Mouse (Mus musculus): ENCODE results near the gene Ticrr. TPM values are rescaled to one million over a fixed set of nuclear protein-coding genes. Genes with fewer than 3 reads are reported as not detected.

The Ticrr gene
- total RNA-seq, 4 experiments from 2014 or later, result not detected

- DNase-seq (ENCODE audit: low spot score in 2 of 2), result no peak
Measured at GRCm38 (mm10) chr7:79680231-79680630, 20.2 kb downstream of the Ticrr start.

- DNase-seq (ENCODE audit: low spot score in 2 of 2), result no peak
Measured at GRCm38 (mm10) chr7:79696495-79696894, 36.5 kb downstream of the Ticrr start.

GRCm38 (mm10) chr7:79702755-79703154 is 42.8 kb downstream of the Ticrr start:
- DNase-seq (ENCODE audit: low spot score in 2 of 2), result no peak

- DNase-seq (ENCODE audit: low spot score in 2 of 2), result no peak
Measured at GRCm38 (mm10) chr7:79705210-79705609, 45.2 kb downstream of the Ticrr start.

GRCm38 (mm10) chr7:79710130-79710607 is 50.2 kb downstream of the Ticrr start:
- no peak for DNase-seq (ENCODE audit: low spot score in 2 of 2)

- DNase-seq (ENCODE audit: low spot score in 2 of 2), result no peak
Measured at GRCm38 (mm10) chr7:79710831-79711230, 50.8 kb downstream of the Ticrr start.

GRCm38 (mm10) chr7:79715187-79715981 is 55.4 kb downstream of the Ticrr start, which contains the start of gene Kif7:
Gene Kif7, minus strand, starts transcription at chr7:79715720.
- peak; percentile 64 to 68 for DNase-seq (ENCODE audit: low spot score in 2 of 2)

DNA sequence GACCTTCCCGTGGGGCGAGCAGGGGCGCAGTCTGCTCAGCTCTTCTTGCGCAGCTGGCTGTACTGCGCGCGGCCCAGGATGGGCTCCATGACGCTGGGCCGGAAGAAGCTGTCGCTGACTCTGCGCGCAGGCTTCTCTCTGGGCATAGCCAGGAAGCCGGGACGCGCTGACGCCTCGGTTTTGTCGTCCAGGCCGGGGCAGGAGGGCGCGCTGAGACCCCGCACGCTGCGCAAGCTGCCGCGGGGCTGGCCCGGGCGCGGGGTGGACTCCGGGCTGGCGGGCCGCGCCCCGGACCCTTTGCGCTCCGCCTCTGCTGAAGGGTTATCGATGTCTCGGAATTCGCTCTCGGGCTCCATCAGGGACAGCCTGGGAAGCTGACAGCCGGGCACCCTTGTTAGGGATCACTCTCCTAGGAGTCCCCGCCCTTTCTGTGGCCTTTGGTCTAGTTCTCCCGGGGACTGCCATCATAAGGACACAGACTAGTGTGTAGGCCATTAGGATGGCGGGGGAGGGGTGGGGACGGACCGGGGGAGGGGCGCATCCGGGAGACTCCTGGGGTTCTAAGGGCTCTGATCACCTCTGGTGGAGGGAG is 61.5 kb downstream of the Ticrr start:
- DNase-seq (ENCODE audit: low spot score in 2 of 2), result no peak

DNA sequence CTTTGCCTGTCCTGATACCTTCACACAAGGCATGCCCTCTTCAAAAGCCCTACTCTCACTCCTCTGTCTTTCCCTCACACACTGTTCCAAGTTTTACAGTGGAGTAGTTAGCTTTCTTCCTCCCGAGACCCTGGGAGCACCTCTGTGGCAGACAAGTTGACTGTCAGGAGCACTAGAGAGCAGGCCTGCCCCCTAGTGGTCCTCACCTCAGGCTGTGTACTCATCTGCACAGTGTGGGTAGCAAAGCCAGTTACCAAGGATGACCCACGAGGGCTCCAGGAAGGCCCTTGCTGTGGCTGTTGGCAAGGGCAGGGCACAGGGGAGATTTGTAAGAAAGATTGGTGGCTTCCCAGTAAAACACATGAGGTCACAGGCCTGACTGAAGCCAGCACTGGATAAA is 67.1 kb downstream of the Ticrr start:
- DNase-seq (ENCODE audit: low spot score in 2 of 2), result no peak

DNA sequence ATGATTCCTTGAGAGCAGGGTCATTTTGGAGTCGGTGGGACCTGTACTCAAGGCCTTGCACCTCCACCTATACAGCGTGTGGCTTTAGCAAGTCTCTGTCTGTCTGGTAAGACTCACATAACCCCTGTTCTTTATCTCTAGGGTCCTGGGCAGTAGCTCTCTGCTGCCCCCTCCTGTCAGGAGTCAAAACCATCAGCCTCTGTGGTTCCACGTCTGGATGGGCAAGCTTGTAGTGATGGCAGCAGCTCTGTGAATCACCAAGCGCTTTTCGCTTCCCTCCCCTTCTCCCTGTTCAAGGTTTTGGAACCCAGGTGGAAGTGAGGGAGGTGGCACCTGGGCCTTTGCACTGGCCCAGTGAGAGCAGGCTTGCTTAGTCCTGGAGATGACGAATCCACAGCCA is 68.2 kb downstream of the Ticrr start:
- no peak for DNase-seq (ENCODE audit: low spot score in 2 of 2)

- no peak for DNase-seq (ENCODE audit: low spot score in 2 of 2)
Measured at GRCm38 (mm10) chr7:79729169-79729568, 69.2 kb downstream of the Ticrr start.

DNA sequence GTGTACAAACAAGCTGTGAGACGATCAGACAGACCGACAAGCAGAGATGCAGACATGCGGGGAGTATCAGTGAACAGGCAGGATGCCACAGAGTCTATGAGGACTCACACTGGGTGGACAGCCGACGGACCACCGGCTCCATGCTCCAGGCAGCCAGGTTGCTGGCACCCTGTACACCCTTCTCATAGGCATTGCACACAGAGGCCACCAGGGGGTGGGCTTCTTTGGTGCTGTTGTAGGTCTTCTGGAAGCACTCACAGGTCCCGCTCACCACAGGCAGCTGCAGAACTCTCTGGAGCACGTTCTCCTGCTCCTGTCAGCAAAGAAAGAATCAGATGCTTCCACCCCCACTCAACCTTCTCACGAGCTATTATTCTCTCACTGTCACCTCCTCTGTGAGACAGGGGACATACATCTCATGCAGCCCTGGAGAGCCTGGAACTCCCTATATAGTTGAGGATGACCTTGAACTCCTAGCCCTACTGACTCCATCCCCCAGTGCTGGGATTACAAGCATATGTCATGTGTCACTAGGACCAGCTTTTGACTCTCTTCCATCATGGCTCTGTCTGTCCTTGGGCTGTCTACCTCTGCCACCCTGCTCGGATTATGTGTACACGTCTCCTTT is 69.9 kb downstream of the Ticrr start:
- no peak for DNase-seq (ENCODE audit: low spot score in 2 of 2)

DNA sequence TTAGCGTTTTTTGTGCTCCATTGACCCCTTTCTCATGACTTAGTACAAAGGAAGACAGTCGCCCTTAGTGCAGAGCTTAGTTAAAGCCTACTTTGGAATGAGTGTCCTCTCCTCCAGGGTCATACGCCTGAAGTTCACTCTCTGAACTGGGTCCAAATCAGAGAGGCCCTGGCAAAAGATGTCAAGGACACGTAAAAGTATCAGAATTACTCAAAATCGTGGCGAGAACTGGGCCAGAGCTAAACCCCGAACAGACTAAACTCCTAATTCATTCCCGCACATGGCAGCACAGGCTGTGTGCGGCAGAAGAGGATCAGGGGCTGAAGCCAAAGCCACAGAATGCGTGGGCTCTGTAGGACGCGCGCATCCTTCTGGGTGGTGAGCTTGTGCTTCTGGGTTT is 71.4 kb downstream of the Ticrr start:
- no peak for DNase-seq (ENCODE audit: low spot score in 2 of 2)

- no peak for DNase-seq (ENCODE audit: low spot score in 2 of 2)
Measured at GRCm38 (mm10) chr7:79732622-79733021, 72.6 kb downstream of the Ticrr start, which contains the start of gene Plin1. Gene Plin1, minus strand, starts transcription at chr7:79732903.

GRCm38 (mm10) chr7:79734563-79734962 is 74.6 kb downstream of the Ticrr start:
- peak in 1 of 2 experiments; percentile 61 for DNase-seq (ENCODE audit: low spot score in 2 of 2)

DNA sequence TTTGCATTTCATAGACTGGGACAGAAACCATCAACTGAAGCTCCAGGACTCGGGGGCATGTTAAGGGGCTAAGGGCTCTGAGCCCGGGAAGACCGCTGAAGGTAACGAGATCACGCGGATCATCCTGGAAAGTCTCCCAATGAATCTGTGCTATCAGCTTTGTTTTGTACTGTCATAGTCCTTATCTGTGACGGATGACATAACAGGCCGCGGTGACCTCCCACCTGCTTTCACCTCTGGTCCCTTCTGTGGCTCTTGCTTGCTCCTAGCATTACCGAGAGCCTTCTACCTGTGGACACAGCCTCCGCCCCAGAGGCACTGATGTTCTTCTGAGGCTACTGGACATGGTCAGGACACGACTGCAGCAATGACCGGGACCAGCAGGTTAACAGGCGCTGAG is 76.5 kb downstream of the Ticrr start:
- DNase-seq (ENCODE audit: low spot score in 2 of 2), result no peak

DNA sequence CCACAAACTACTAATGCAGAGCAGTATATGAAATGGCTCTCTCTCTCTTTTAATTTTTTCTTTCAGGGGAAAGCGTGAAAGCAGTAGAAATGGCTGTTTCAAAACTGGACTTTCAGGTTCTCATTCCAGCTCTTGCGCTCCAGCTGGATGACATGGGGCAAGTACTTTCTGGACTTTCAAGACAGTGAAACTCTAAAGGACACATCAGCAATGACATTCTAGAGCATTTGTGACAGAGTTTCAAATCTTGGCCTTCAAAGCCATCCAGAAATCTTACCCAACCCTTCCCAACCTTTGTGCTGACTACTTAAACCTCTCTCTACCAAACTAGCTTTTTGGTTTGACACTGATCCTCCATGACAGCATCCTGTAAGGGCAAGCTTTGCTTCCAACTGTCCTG is 78.9 kb downstream of the Ticrr start:
- no peak for DNase-seq (ENCODE audit: low spot score in 2 of 2)

- no peak for DNase-seq (ENCODE audit: low spot score in 2 of 2)
Measured at GRCm38 (mm10) chr7:79740279-79740678, 80.3 kb downstream of the Ticrr start.

GRCm38 (mm10) chr7:79742277-79742658 is 82.3 kb downstream of the Ticrr start:
- DNase-seq (ENCODE audit: low spot score in 2 of 2), result no peak

DNA sequence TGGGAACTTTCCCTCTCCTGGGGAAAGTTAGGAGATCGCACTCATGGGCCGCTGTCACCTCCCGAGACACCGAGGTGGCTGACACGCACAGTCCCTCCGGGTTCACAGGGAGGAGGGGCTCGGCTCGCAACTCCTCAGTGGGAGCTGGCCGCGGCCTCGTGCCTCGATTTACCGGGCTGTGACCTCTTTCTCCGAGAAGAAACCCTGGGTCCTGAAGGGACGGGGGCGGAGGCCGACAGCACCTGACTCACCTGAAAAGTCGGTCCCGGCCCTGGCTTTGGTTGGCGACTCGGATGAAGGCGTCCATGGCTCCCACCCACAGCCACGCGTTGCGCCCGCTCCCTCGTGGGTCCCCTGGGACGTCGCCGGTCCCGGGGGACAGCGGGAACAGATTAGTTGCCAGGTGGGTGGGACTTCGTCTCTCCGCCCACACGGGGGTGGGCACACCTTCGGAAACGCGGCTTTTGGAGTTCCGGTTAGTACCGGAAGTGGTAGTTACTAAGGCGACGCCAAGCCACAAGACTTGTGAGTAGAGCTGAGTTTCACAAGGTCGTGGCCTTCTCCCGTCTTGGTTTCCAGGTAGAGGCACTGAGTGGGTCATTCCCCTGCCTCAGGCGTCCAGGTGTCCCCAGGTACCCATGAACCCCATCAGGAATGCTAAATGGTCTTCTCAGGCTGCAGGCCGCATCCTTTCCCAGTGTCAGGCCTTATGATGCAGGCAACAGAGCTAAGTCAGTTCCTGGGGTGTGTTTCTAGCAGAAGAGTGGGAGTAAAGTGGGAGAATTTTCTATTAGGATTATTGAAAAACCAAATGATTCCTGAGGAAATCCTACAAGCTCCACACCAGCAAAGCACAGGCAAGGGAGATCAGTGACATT is 82.9 kb downstream of the Ticrr start, which contains the start of the genes Pex11a and Wdr93:
Gene Pex11a (minus strand): TSS at position 473 of the 878 bp plus-strand sequence.
Gene Wdr93 (plus strand): TSS at position 505 of the 878 bp plus-strand sequence.
- DNase-seq (ENCODE audit: low spot score in 2 of 2), result peak; percentile 52 to 59

DNA sequence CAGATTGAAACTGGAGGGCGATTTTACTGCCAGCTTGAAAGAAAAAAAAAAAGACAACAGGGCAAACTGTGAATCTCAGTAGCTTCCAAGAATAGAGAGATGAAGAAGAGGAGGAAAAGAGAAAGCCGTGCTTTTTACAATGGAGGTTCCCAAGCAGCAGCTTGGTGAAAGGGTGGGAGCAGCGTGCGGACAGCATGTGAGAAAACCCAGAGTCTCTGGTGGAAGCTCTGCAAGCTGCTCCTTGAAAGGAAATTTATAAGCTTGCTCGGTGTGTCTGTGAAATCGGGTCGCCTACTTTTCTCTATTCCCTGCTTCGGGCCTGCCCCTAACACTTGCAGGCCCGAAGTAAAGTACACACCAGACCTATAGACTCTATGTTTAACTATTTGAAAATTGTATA is 84.1 kb downstream of the Ticrr start:
- DNase-seq (ENCODE audit: low spot score in 2 of 2), result no peak

All from gastrocnemius, adult 8-10 months (tissue).